Mouse (Mus musculus) ES-E14 (cell line): ENCODE results near the gene Ano9. TPM values are rescaled to one million over a fixed set of nuclear protein-coding genes. Genes with fewer than 3 reads are reported as not detected.

ENCODE experiments used
- DNase-seq: peaks from one replicate; pipeline ENCODE4 v3.0.0-alpha.2; 2013; ENCODE audit warnings: low read depth, low spot score
- H3K27ac ChIP-seq: 2 replicates; pipeline ENCODE4 v1.5.1; 2012; ENCODE audit warnings: low read depth, mild to moderate bottlenecking, low read length, moderate library complexity, mixed read lengths; ENCODE audit not compliant: poor library complexity, insufficient read depth, severe bottlenecking
- H3K36me3 ChIP-seq: 2 replicates; pipeline ENCODE4 v1.6.1; 2012; ENCODE audit warnings: mild to moderate bottlenecking, low read length, moderate library complexity, mixed read lengths; ENCODE audit not compliant: control insufficient read depth, poor library complexity, insufficient read depth, severe bottlenecking
- H3K4me1 ChIP-seq, 2 experiments: fragments of 150-350 bp in 1 of 2; sonication (generic) in 1 of 2; 2 replicates each; pipeline ENCODE4 v1.6.1; 2012; ENCODE audit warnings: low read length in 2 of 2, mild to moderate bottlenecking in 1 of 2, mixed read lengths in 1 of 2; ENCODE audit not compliant: control insufficient read depth in 2 of 2, insufficient read depth in 2 of 2, poor library complexity in 1 of 2
- H3K4me3 ChIP-seq, 2 experiments: fragments of 150-350 bp in 1 of 2; sonication (generic) in 1 of 2; 2 replicates each; pipeline ENCODE4 v1.5.1; 2012; ENCODE audit warnings: low read length in 2 of 2, low read depth in 1 of 2, mild to moderate bottlenecking in 1 of 2, mixed read lengths in 1 of 2; ENCODE audit not compliant: insufficient read depth in 1 of 2, poor library complexity in 1 of 2, severe bottlenecking in 1 of 2
- H3K9ac ChIP-seq: 2 replicates; pipeline ENCODE4 v1.6.1; 2012; ENCODE audit warnings: low read depth, mild to moderate bottlenecking, low read length, mixed read lengths; ENCODE audit not compliant: poor library complexity, insufficient read depth, severe bottlenecking
- H3K9me3 ChIP-seq: fragments of 150-350 bp; sonication (generic); 2 replicates; pipeline ENCODE4 v1.6.1; 2012; ENCODE audit warnings: low read depth, mild to moderate bottlenecking, low read length; ENCODE audit not compliant: control insufficient read depth, insufficient read depth
- CHD2 ChIP-seq: IDR thresholded peaks from 2 replicates; pipeline ENCODE4 v1.6.1; 2014; ENCODE audit warnings: mild to moderate bottlenecking, low read depth, low read length, inconsistent platforms
- HCFC1 ChIP-seq: IDR thresholded peaks from 2 replicates; pipeline ENCODE4 v1.6.1; 2012; ENCODE audit warnings: low read length, inconsistent platforms, borderline replicate concordance; ENCODE audit not compliant: insufficient read depth
- MAFK ChIP-seq: IDR thresholded peaks from 2 replicates; pipeline ENCODE4 v1.6.1; 2014; ENCODE audit warnings: mild to moderate bottlenecking, low read depth, low read length, inconsistent platforms; ENCODE audit not compliant: insufficient read depth
- ZC3H11A ChIP-seq: IDR thresholded peaks from 2 replicates; pipeline ENCODE4 v1.6.1; 2012; ENCODE audit warnings: low read depth, mild to moderate bottlenecking, inconsistent platforms, low read length, borderline replicate concordance
- ZNF384 ChIP-seq: IDR thresholded peaks from 2 replicates; pipeline ENCODE4 v1.6.1; 2012; ENCODE audit warnings: low read depth, low read length, inconsistent platforms
- in situ Hi-C, 2 experiments: fragments of 600-800 bp; cut with MboI; formaldehyde crosslinking; loops; one replicate each; pipeline ENCODE4 v1.15.1; 2025; ENCODE audit warnings: low sequenced_read_pairs in 2 of 2, inconsistent platforms in 1 of 2; ENCODE audit not compliant: unreplicated experiment in 2 of 2
- total RNA-seq: library from RNA; depleted of rRNA; stranded (reverse); fragments of 300-350 nt; gene quantifications from 2 replicates; pipeline ENCODE4 v1.2.3, GENCODE M21; 2012

The Ano9 gene
- total RNA-seq, 1 experiment: 26.4 TPM

DNA sequence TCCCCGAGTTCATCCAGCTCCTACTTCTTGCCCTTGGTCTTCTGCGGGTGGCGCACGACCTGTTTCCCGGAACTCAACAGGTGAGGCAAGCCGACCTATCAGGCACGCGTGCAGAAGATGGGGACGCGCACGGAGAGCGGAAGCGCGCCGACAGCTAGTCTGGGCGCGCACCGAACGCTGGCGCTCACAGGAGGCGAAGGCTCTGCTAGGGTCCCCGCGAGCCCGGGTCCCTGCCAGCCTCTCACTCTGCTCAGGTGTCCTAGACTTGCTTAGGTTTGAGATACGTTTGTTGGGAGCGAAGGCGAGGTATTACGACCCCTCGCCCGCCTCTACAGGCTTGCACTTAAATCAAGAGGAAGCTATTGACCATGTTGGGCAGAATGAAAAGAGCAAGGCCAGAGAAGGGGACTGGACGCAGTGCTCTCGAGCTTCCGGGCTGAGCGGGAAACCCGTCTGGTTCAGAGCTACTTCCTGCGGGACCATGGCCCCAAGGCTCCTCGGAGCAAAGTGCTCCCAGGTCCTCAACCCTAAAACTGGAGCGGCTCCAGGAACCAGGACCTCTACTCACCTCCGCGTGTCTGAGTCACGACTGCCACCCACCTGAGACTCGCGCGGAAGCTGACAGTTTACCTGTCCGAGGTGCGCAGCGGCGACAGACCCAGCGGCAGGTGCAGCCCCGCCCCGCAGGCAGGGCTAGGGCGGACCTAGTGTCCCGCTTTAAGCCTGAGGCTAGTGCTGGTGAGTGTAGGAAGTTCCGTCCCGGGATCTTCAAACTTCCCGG lies 17.5 kb downstream of the Ano9 start, which contains the start of gene Sigirr:
Gene Sigirr, minus strand, starts transcription at position 662 of the 781 bp plus-strand sequence.
- Histone ChIP-seq H3K27ac (peak within 1 kb of the TSS; percentile 20), H3K36me3 (no peaks in the 10 kb centered on the region; the same call in 1 of the 2 replicates), H3K4me3 (peak within 1 kb of the TSS; percentile 61 to 74), H3K9me3 (no peaks in the 10 kb centered on the region), H3K4me1 (peaks cover 6 to 13% of the 10 kb centered on the region in 2 experiments), H3K9ac (peak within 1 kb of the TSS; percentile 26)
- no peak for DNase-seq
- TF ChIP-seq MAFK (no peak), ZC3H11A (no peak), HCFC1 (no peak), CHD2 (no peak), ZNF384 (no peak)
- in situ Hi-C loops: no loop called here

DNA sequence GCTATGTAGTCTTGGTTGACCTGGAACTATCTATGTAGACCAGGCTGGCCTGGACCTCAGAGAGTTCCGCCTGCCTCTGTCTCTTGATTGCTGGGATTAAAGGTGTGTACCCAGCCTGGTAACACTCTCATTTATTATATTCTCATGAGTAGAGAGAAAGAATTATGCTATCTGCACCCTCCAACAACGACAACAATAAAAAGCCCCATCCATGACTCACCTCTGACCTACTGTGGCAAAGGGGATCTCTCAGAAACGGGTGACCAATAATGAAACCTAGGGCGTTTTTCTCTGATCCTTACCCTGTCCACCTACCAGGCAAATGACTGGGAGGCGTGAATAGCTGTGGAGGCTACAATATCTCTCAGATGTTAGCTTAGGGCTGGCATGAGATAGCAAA lies 20.4 kb downstream of the Ano9 start:
- no peak for DNase-seq
- Histone ChIP-seq H3K27ac (no peak overlapping the region), H3K4me1 (peaks cover 10 to 21% of the 10 kb centered on the region in 2 experiments), H3K36me3 (peaks cover 2% of the 10 kb centered on the region; the same call in 1 of the 2 replicates), H3K9ac (no peak overlapping the region), H3K9me3 (no peaks in the 10 kb centered on the region), H3K4me3 (no peak overlapping the region)
- TF ChIP-seq ZNF384 (no peak), ZC3H11A (no peak), MAFK (no peak), CHD2 (no peak), HCFC1 (no peak)
- in situ Hi-C loops: no loop called here

DNA sequence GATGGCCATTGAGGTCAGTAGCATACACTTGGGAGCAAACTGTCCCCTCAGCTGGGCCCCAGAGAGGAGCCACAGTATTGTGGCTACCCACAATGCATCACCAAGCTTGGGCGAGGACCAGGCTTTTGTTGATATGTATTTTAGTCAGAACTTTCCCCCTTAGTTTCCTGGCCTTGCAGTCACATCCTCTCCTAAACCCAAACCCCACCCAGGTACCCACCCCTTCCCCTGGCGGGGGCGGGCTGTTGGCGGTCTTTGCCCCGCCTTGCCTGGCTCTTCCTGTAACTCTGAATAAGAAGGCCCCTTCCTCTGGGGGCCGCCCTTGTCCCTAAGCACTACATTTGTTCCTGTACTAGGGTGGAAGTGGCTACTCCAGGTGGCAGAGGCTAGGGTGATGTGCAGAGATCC lies 21.0 kb downstream of the Ano9 start:
- peak overlapping the region; percentile 45; the same call in 1 of the 2 replicates for H3K9ac ChIP-seq
- H3K4me1 ChIP-seq: peaks cover 10 to 22% of the 10 kb centered on the region in 2 experiments
- in situ Hi-C loops: no loop called here
- TF ChIP-seq MAFK: no peak
- no peak for TF ChIP-seq CHD2
- TF ChIP-seq ZNF384: no peak
- no peak for TF ChIP-seq ZC3H11A
- no peak for TF ChIP-seq HCFC1
- H3K9me3 ChIP-seq: no peaks in the 10 kb centered on the region
- DNase-seq: peak; percentile 65
- H3K4me3 ChIP-seq: peak overlapping the region; percentile 39 to 56
- peaks cover 2% of the 10 kb centered on the region; the same call in 1 of the 2 replicates for H3K36me3 ChIP-seq
- no peak overlapping the region for H3K27ac ChIP-seq

DNA sequence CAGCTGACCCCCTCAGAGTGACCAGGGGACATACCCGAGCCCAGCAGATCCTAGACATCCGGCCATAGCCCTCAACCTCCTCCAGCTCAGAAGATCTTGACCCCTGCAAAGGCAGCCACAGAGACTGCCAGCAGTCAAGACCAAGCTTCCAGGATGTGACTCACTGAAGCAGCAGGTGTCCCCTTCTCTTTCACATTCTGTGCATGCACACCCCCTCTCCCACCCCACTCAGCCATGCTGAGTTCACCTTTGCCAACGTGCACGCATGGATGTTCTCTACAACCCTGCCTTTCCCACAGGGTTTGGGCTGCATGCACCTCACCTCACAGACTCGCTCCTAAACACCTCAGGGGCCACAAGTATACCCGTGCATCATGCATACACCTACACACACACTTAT lies 21.6 kb downstream of the Ano9 start:
- Histone ChIP-seq H3K9me3 (no peaks in the 10 kb centered on the region), H3K9ac (no peak overlapping the region), H3K36me3 (peaks cover 6% of the 10 kb centered on the region; the same call in 1 of the 2 replicates), H3K27ac (no peak overlapping the region), H3K4me1 (peaks cover 10 to 24% of the 10 kb centered on the region in 2 experiments), H3K4me3 (peak overlapping the region; percentile 39 to 56; a peak in 3 of 4 replicates)
- TF ChIP-seq HCFC1: no peak
- in situ Hi-C loops: no loop called here
- no peak for DNase-seq
